Mouse (Mus musculus): ENCODE measurements around the gene Slc44a3.
A peak's percentile ranks its signal among the peaks of the same experiment; 100 is the strongest.

DNA sequence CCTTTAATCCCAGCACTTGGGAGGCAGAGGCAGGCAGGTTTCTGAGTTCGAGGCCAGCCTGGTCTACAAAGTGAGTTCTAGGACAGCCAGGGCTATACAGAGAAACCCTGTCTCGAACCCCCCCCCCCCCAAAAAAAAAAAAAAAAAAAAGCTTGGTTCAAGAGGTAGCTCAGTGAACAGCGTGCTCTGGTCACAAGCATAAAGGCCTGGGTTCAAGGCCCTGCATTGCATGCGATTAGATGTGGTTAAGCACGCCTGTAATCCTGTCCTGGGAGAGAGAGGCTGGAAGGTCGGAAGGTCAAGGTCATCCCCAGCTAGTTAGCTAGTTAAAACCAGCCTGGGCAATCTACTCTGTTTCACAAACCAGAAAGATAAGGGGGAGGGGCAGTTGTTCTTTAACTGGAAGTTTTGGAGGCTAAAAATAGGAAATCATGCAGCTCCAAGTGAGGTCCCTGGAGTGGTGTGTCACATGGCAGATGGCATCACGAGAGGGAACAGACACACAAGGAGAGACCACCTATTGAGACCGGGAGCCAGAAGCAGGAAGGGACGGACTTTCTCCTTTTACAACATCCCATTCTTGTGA, 113.3 kb downstream of the Slc44a3 start:
- no peak for TF ChIP-seq POLR2A (IDR thresholded peaks at IDR 0.05; ENCODE audit: insufficient read depth, low read length)
- TF ChIP-seq CTCF (IDR thresholded peaks at IDR 0.05; ENCODE audit: low read depth, low read length), result no peak
- peak; percentile 86 for TF ChIP-seq EP300 (IDR thresholded peaks at IDR 0.05; ENCODE audit: insufficient read depth, low read depth, low read length)
